In the genomic region with DNA sequence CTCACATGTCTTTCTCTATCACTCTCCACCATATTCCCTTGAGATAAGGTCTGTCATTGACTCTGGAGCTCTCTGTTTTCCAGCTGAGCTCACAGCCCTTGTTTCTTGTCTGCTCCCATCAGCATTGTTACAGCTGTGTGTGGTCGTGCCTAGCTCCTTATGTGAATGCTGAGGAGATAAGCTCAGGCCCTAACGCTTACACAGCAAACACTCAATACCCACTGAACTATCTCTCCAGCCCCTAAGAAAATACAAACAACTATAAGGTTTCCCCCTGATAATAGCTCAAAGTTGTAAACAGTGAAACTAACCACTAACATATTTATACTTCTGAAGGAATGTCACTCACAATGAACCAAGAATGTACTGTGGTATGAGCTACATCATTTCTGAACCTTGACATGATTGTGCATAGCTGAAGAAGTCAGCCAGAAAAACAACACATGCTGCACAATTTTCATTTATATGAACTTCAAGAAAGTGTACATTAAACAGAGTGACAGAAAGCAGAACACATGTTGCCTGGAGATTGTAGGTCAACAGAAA, we compare ENCODE assay signal across 24 mouse cellular contexts. TPM values are rescaled to one million over a fixed set of nuclear protein-coding genes. Genes with fewer than 3 reads are reported as not detected.
DNase-seq lines count a peak whose midpoint lies in the region; ATAC-seq and TF ChIP-seq lines count a peak whose summit lies in the region.
"Had no signal": no experiment of that assay in that cellular context is flagged by ENCODE, and none has a peak within 500 bp of the region (broad histone marks: within the 10 kb centered on the region; RNA-seq: fewer than 3 reads in every experiment).

No protein-coding gene starts in this region.

- intact Hi-C loops in left cerebral cortex, postnatal 25 days (cut with DNase I) = no loop called here

- peak; percentile 88 for ATAC-seq in lung, embryonic 14.5 days (ENCODE audit: insufficient read depth)
- no peak for ATAC-seq in intestine, embryonic 16.5 days
- ATAC-seq: forebrain, embryonic 13.5 days; forebrain, embryonic 16.5 days; hindbrain, embryonic 16.5 days; Patski had no signal

- H3K4me3 ChIP-seq in lung, embryonic 14.5 days (ENCODE audit: low read depth, low read length) = no peak overlapping the region
- H3K4me3 ChIP-seq in intestine, embryonic 16.5 days (ENCODE audit: low read length) = no peak overlapping the region
- H3K4me3 ChIP-seq: forebrain, embryonic 10.5 days; forebrain, embryonic 13.5 days; heart, adult 2 months; heart, embryonic 10.5 days; heart, embryonic 13.5 days; hindbrain, embryonic 13.5 days had no signal

- H3K27ac ChIP-seq in lung, embryonic 14.5 days (ENCODE audit: low read depth) = no peak overlapping the region
- H3K27ac ChIP-seq in intestine, embryonic 16.5 days (ENCODE audit: low read length) = no peak overlapping the region
- H3K27ac ChIP-seq: forebrain, embryonic 10.5 days; forebrain, embryonic 13.5 days; heart, adult 2 months; heart, embryonic 10.5 days; heart, embryonic 13.5 days; hindbrain, embryonic 13.5 days had no signal

- H3K4me1 ChIP-seq in lung, embryonic 14.5 days (ENCODE audit: insufficient read depth) = no peaks in the 10 kb centered on the region
- H3K4me1 ChIP-seq in intestine, embryonic 16.5 days (ENCODE audit: control insufficient read depth, insufficient read depth, low read length) = no peaks in the 10 kb centered on the region
- H3K4me1 ChIP-seq: forebrain, embryonic 10.5 days; forebrain, embryonic 13.5 days; heart, embryonic 13.5 days; hindbrain, embryonic 13.5 days had no signal

- no peaks in the 10 kb centered on the region for H3K27me3 ChIP-seq in lung, embryonic 14.5 days (ENCODE audit: insufficient read depth, low read length)
- no peaks in the 10 kb centered on the region for H3K27me3 ChIP-seq in intestine, embryonic 16.5 days (replicated peaks; ENCODE audit: control insufficient read depth, insufficient read depth, low read length)
- H3K27me3 ChIP-seq: forebrain, embryonic 13.5 days; heart, embryonic 13.5 days; hindbrain, embryonic 13.5 days; Patski had no signal

- no peaks in the 10 kb centered on the region for H3K36me3 ChIP-seq in lung, embryonic 14.5 days (ENCODE audit: insufficient read depth)
- no peaks in the 10 kb centered on the region for H3K36me3 ChIP-seq in intestine, embryonic 16.5 days (ENCODE audit: control insufficient read depth, insufficient read depth, low read length)
- H3K36me3 ChIP-seq: forebrain, embryonic 10.5 days; heart, embryonic 10.5 days; heart, embryonic 13.5 days; hindbrain, embryonic 13.5 days had no signal

- no peak overlapping the region for H3K4me2 ChIP-seq in lung, embryonic 14.5 days
- H3K4me2 ChIP-seq in intestine, embryonic 16.5 days (ENCODE audit: low read depth, low read length) = no peak overlapping the region
- H3K4me2 ChIP-seq: forebrain, embryonic 13.5 days; heart, embryonic 13.5 days; hindbrain, embryonic 13.5 days had no signal

- H3K9ac ChIP-seq in lung, embryonic 14.5 days = no peak overlapping the region
- no peak overlapping the region for H3K9ac ChIP-seq in intestine, embryonic 16.5 days (ENCODE audit: low read depth, low read length)
- H3K9ac ChIP-seq: forebrain, embryonic 13.5 days; heart, embryonic 13.5 days; hindbrain, embryonic 13.5 days had no signal

- DNase-seq in lung, embryonic 14.5 days = peak; percentile 41
- no peak for DNase-seq in lung, postnatal 14 days
- DNase-seq in 3T3-L1 (ENCODE audit: low read depth, low spot score) = peak; percentile 12
- peak; percentile 54 for DNase-seq in Muller cell, postnatal 12 days (ENCODE audit: inconsistent ontology term)
- DNase-seq in left cerebral cortex, postnatal 25 days (ENCODE audit: low spot score in 2 of 2) = no peak
- DNase-seq: adrenal gland, postnatal 10 days; adrenal gland, postnatal 36 days; cerebellum, adult 18-20 months; cerebellum, adult 9-10 months; cerebellum, postnatal 14 days; gastrocnemius, postnatal 10 days; gastrocnemius, postnatal 36 days; heart, adult 2 months; heart, postnatal 14 days had no signal

- H3K9me3 ChIP-seq in lung, embryonic 14.5 days (ENCODE audit: low read depth, low read length) = no peaks in the 10 kb centered on the region
- H3K9me3 ChIP-seq in intestine, embryonic 16.5 days (ENCODE audit: control insufficient read depth, low read length) = no peaks in the 10 kb centered on the region
- H3K9me3 ChIP-seq: forebrain, embryonic 10.5 days; forebrain, embryonic 13.5 days; heart, embryonic 10.5 days; heart, embryonic 13.5 days; hindbrain, embryonic 13.5 days had no signal

- TF ChIP-seq CTCF in lung, embryonic 14.5 days (IDR thresholded peaks at IDR 0.05; ENCODE audit: low read depth) = no peak

- 8% methylated on average over 2 of the region's 2 CpGs for WGBS in lung, embryonic 14.5 days
- WGBS in intestine, embryonic 16.5 days = 20% methylated on average over 2 of the region's 2 CpGs

RNA-seq across cellular contexts. Expression of gene Tfec, which starts 21.9 kb away (rescaled TPM):
- 0.70 and 1.1 TPM in 2 replicates for polyA plus RNA-seq in lung, embryonic 14.5 days (2014; fragmentation: Nextera tagmentation; extraction: Ambion mirVana)
- total RNA-seq in left cerebral cortex, postnatal 25 days (2021) = under 1 TPM in 1 of 2 experiments, not detected in 1; 0.14 TPM
- polyA plus RNA-seq in intestine, embryonic 16.5 days (2015; fragmentation: Nextera tagmentation; extraction: Ambion mirVana) = 82.6 and 92.5 TPM in 2 replicates
- total RNA-seq: gastrocnemius, adult 18-20 months; gastrocnemius, postnatal 36 days had no signal
- polyA plus RNA-seq: Patski had no signal

Comparison
In these comparisons a context has a peak if more than half of its experiments do, and no peak if none do; other contexts are left out.
1. DNase-seq: peak in lung, embryonic 14.5 days (single experiment), 3T3-L1 (single experiment) and Muller cell, postnatal 12 days (single experiment); none in lung, postnatal 14 days (single experiment) and left cerebral cortex, postnatal 25 days (0 of 2).
2. RNA of gene Tfec, which starts 21.9 kb away (polyA plus RNA-seq): 82.6 to 92.5 TPM in intestine, embryonic 16.5 days; 0.70 to 1.1 TPM in lung, embryonic 14.5 days; every median in the first group is over 10 times any median in the second.